Mouse (Mus musculus) intestine, embryonic 16.5 days (tissue): Measurements from ENCODE around the gene Dpp4. TPM values are rescaled to one million over a fixed set of nuclear protein-coding genes. Genes with fewer than 3 reads are reported as not detected.
A peak's percentile ranks its signal among the peaks of the same experiment; 100 is the strongest.

Experiments used
- ATAC-seq: fragments of 200-750 bp; cut with Nextera tagmentation; 2 replicates; pipeline ENCODE4 v1.8.0; 2017; ENCODE audit warnings: moderate TSS enrichment, moderate library complexity
- H3K27ac ChIP-seq: fragments of 300-500 bp; sonication (generic); 2 replicates; pipeline ENCODE4 v1.5.1; 2014; ENCODE audit warnings: mild to moderate bottlenecking, low read length
- H3K27me3 ChIP-seq: fragments of 300-500 bp; sonication (generic); replicated peaks from 2 replicates; pipeline ENCODE4 v1.6.1; 2014; ENCODE audit warnings: low read length, control low read depth, mixed read lengths; ENCODE audit not compliant: control insufficient read depth, insufficient read depth
- H3K36me3 ChIP-seq: fragments of 300-500 bp; sonication (generic); 2 replicates; pipeline ENCODE4 v1.6.1; 2014; ENCODE audit warnings: low read length, control low read depth; ENCODE audit not compliant: control insufficient read depth, insufficient read depth
- H3K4me1 ChIP-seq: fragments of 300-500 bp; sonication (generic); 2 replicates; pipeline ENCODE4 v1.6.1; 2014; ENCODE audit warnings: low read length, control low read depth, mixed read lengths; ENCODE audit not compliant: control insufficient read depth, insufficient read depth
- H3K4me2 ChIP-seq: fragments of 300-500 bp; sonication (generic); 2 replicates; pipeline ENCODE4 v1.6.1; 2014; ENCODE audit warnings: low read depth, low read length, control low read depth
- H3K4me3 ChIP-seq: fragments of 300-500 bp; sonication (generic); 2 replicates; pipeline ENCODE4 v1.5.1; 2014; ENCODE audit warnings: mild to moderate bottlenecking, low read length
- H3K9ac ChIP-seq: fragments of 300-500 bp; sonication (generic); 2 replicates; pipeline ENCODE4 v1.6.1; 2014; ENCODE audit warnings: low read depth, low read length
- H3K9me3 ChIP-seq: fragments of 300-500 bp; sonication (generic); 2 replicates; pipeline ENCODE4 v1.6.1; 2016; ENCODE audit warnings: low read length, control low read depth; ENCODE audit not compliant: control insufficient read depth
- WGBS: fragments of 180-500 bp; shearing (Covaris S2); extraction: QIAGEN DNeasy Blood & Tissue Kit; methylation state at CpG from one replicate; pipeline ENCODE4 v1.1.7; 2014; 5-methylcytosine and 5-hydroxymethylcytosine counted together
- polyA plus RNA-seq: library from polyadenylated mRNA; unstranded; fragments of >200 nt; fragmentation: Nextera tagmentation; extraction: Ambion mirVana; gene quantifications from 2 replicates; pipeline ENCODE4 v1.2.1, GENCODE M21; 2015

Dpp4 gene
- 85.0 and 104 TPM in 2 replicates for polyA plus RNA-seq

- H3K4me1 ChIP-seq: peaks cover 3% of the 10 kb centered on the region; the same call in 1 of the 2 replicates
- no peaks in the 10 kb centered on the region for H3K9me3 ChIP-seq
- 52% methylated on average over 13 of the region's 13 CpGs for WGBS
- peak within 1 kb of the TSS; percentile 59 for H3K4me3 ChIP-seq
- H3K4me2 ChIP-seq: peak within 1 kb of the TSS; percentile 87
- H3K36me3 ChIP-seq: no peaks in the 10 kb centered on the region
- H3K27me3 ChIP-seq: no peaks in the 10 kb centered on the region
- no peak; the same call in none of the 2 replicates for ATAC-seq
- peak within 1 kb of the TSS; percentile 79 for H3K9ac ChIP-seq
- H3K27ac ChIP-seq: peak within 1 kb of the TSS; percentile 92
Measured at GRCm38 (mm10) chr2:62412081-62412821, at the start of gene Dpp4. TSS of gene Dpp4 (minus strand) at chr2:62412231.

- Histone ChIP-seq H3K9me3 (no peaks in the 10 kb centered on the region), H3K27me3 (0 out of 2 replicates have a peak, but pooled peaks cover 3% of the 10 kb centered on the region), H3K4me2 (no peak overlapping the region), H3K9ac (no peak overlapping the region), H3K4me3 (no peak overlapping the region), H3K27ac (no peak overlapping the region), H3K4me1 (no peaks in the 10 kb centered on the region), H3K36me3 (no peaks in the 10 kb centered on the region)
- WGBS: 82% methylated on average over 12 of the region's 12 CpGs
- ATAC-seq: no peak
Measured at GRCm38 (mm10) chr2:62460815-62461450, 48.9 kb upstream of the Dpp4 start.

- no peaks in the 10 kb centered on the region for H3K9me3 ChIP-seq
- H3K9ac ChIP-seq: no peak overlapping the region
- no peak overlapping the region for H3K4me3 ChIP-seq
- peak overlapping the region; percentile 32; the same call in 1 of the 2 replicates for H3K27ac ChIP-seq
- H3K27me3 ChIP-seq: 0 out of 2 replicates have a peak, but pooled peaks cover 3% of the 10 kb centered on the region
- H3K4me1 ChIP-seq: no peaks in the 10 kb centered on the region
- H3K4me2 ChIP-seq: no peak overlapping the region
- 54% methylated on average over 7 of the region's 7 CpGs for WGBS
- ATAC-seq: peak; percentile 60; the same call in 1 of the 2 replicates
- no peaks in the 10 kb centered on the region for H3K36me3 ChIP-seq
Measured at GRCm38 (mm10) chr2:62460231-62460710, 48.2 kb upstream of the Dpp4 start.

DNA sequence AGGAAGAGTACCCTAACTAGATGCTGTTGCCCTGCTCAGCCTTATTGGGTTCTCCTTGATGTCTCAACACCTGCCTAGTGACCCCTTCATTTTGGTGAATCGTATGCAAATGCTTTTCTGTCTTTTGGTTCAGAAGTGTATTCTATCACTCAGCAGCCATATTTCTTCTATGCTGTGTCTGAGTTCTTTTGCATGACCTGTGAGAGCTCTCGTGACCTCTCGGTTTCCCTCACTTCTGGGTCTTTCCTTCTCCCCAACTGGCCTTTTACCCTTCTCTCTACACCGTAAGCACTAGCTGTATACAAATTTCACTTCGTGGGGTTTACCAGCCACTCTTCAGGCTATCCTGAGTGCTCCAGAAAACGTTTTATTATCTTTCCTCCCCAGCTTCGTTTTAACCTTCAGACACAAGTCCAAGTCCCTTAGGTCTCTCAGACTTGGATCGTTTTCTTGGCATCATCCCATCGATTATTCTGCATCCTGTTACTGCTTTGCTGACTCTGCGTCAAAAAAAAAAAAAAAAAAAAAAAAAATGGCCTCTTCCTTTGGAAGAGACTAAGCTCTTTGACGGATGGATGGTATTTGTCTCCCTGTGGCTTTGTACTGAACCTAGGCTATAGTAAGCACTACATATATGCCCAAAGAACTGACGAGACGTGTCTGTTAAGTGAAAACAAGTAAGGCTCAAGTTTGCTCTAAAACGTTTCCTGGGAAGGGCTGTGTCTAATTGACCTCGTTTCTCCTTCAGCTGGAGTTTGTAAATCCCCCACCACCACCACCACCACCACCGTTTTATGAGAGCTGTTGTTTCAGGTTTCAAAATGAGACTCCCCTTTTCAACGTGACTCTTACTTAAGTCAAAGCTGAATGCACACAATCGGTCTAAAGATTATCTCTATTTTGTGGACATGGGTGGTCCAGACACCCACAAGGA, 47.5 kb upstream of the Dpp4 start:
- 0 out of 2 replicates have a peak, but pooled peaks have one; percentile 28 for ATAC-seq
- H3K4me1 ChIP-seq: no peaks in the 10 kb centered on the region
- WGBS: 59% methylated on average over 18 of the region's 18 CpGs

DNA sequence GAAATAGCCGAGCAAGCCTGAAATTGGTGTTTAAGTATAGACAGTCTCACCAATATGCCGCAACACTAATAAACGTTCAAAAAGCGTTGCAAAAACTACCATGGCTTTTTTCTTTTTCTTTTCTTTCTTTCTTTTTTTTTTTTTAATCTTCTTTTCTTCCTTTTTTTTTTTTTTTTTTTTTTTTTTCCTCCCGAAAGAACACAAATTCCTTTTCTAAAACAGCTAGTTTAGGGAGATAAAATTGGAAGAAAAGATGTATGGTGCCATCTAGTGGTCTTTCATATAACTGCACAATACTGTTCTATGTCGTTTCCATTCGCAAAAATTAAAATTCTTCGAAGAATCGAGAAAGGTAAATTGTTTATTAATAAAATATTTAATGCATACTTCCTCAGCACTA, 46.0 kb upstream of the Dpp4 start:
- Histone ChIP-seq H3K36me3 (no peaks in the 10 kb centered on the region), H3K4me2 (no peak overlapping the region), H3K27me3 (0 out of 2 replicates have a peak, but pooled peaks cover 3% of the 10 kb centered on the region), H3K4me1 (no peaks in the 10 kb centered on the region), H3K9me3 (no peaks in the 10 kb centered on the region), H3K9ac (no peak overlapping the region), H3K4me3 (no peak overlapping the region), H3K27ac (no peak overlapping the region)
- 39% methylated on average over 9 of the region's 9 CpGs for WGBS
- no peak for ATAC-seq

More for the DNA sequence above, 47.5 kb upstream of the Dpp4 start:
- Histone ChIP-seq H3K9ac (no peak overlapping the region), H3K27ac (peak overlapping the region; percentile 32; the same call in 1 of the 2 replicates), H3K36me3 (no peaks in the 10 kb centered on the region), H3K4me2 (no peak overlapping the region), H3K27me3 (0 out of 2 replicates have a peak, but pooled peaks cover 3% of the 10 kb centered on the region), H3K9me3 (no peaks in the 10 kb centered on the region), H3K4me3 (no peak overlapping the region)

DNA sequence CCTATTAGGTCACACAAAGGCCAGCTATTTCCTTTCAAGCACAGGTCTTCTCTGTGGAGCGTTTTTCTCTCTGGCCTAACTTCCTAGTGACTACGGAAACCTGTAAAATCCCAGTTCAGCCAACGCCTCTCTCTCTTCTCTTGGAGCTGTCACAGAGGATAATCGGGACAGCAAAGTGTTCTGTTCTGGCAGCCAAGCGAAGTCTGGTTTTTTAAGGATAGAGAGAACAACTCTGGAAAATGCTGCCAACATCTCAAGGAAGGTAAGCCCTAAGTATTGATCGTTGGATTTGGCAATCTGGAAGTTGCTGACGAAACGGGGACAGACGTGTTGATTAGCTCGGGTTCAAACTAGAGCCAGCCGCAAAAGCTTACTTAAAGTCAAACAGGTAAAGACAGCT, 43.0 kb upstream of the Dpp4 start:
- H3K4me3 ChIP-seq: no peak overlapping the region
- no peaks in the 10 kb centered on the region for H3K9me3 ChIP-seq
- H3K4me2 ChIP-seq: no peak overlapping the region
- H3K4me1 ChIP-seq: no peaks in the 10 kb centered on the region
- 82% methylated on average over 11 of the region's 11 CpGs for WGBS
- H3K36me3 ChIP-seq: no peaks in the 10 kb centered on the region
- 0 out of 2 replicates have a peak, but pooled peaks cover 3% of the 10 kb centered on the region for H3K27me3 ChIP-seq
- no peak overlapping the region for H3K9ac ChIP-seq
- no peak overlapping the region for H3K27ac ChIP-seq
- ATAC-seq: no peak

- WGBS: 87% methylated on average over 6 of the region's 6 CpGs
- H3K27me3 ChIP-seq: 0 out of 2 replicates have a peak, but pooled peaks cover 3% of the 10 kb centered on the region
- ATAC-seq: no peak
- no peak overlapping the region for H3K4me2 ChIP-seq
- no peaks in the 10 kb centered on the region for H3K9me3 ChIP-seq
- H3K9ac ChIP-seq: no peak overlapping the region
- no peaks in the 10 kb centered on the region for H3K36me3 ChIP-seq
- no peak overlapping the region for H3K4me3 ChIP-seq
- H3K27ac ChIP-seq: no peak overlapping the region
- no peaks in the 10 kb centered on the region for H3K4me1 ChIP-seq
Measured at GRCm38 (mm10) chr2:62454033-62454432, 42.0 kb upstream of the Dpp4 start.

DNA sequence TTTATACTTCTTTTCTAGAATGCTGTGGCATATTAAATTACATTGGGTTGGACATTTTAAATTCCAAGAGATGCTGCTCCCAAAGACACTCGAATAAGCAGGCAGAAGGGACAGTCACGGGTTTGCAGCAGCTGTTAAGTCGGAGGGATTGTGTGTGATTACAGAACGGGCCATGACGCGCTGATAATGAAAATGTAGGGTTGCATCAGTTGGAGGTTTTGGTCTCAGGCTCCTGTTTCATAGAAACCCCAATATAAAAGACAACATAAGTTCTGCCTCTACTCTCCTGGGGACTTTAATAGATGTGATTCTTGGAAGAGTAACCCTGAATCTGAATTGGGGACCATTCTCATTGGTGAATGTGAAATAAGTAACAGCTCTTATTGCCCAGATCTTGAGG, 38.3 kb upstream of the Dpp4 start:
- no peak overlapping the region for H3K4me2 ChIP-seq
- 85% methylated on average over 6 of the region's 6 CpGs for WGBS
- no peak overlapping the region for H3K27ac ChIP-seq
- H3K9me3 ChIP-seq: no peaks in the 10 kb centered on the region
- no peaks in the 10 kb centered on the region for H3K27me3 ChIP-seq
- H3K36me3 ChIP-seq: no peaks in the 10 kb centered on the region
- no peaks in the 10 kb centered on the region for H3K4me1 ChIP-seq
- H3K4me3 ChIP-seq: no peak overlapping the region
- no peak overlapping the region for H3K9ac ChIP-seq
- ATAC-seq: no peak
